Mouse (Mus musculus) kidney, adult 2 months (tissue): ENCODE measurements around the gene Marveld3. TPM values are rescaled to one million over a fixed set of nuclear protein-coding genes. Genes with fewer than 3 reads are reported as not detected.

Experiments used
- DNase-seq: peaks from one replicate; pipeline ENCODE4 v3.0.0; 2021
- H3K27ac ChIP-seq: fragments of 200-500 bp; 2 replicates; pipeline ENCODE4 v1.5.1; 2012; ENCODE audit warnings: low read depth, low read length, control low read depth, inconsistent platforms; ENCODE audit not compliant: insufficient read depth
- H3K27me3 ChIP-seq: fragments of 200-500 bp; replicated peaks from 2 replicates; pipeline ENCODE4 v1.6.1; 2012; ENCODE audit warnings: mild to moderate bottlenecking, moderate library complexity, low read length, inconsistent platforms; ENCODE audit not compliant: control insufficient read depth, insufficient read depth
- H3K36me3 ChIP-seq: fragments of 200-500 bp; 2 replicates; pipeline ENCODE4 v1.6.1; 2012; ENCODE audit warnings: mild to moderate bottlenecking, moderate library complexity, low read length, inconsistent platforms; ENCODE audit not compliant: control insufficient read depth, insufficient read depth
- H3K4me1 ChIP-seq: fragments of 200-500 bp; 2 replicates; pipeline ENCODE4 v1.6.1; 2011; ENCODE audit warnings: low read length; ENCODE audit not compliant: control insufficient read depth, insufficient read depth
- H3K4me3 ChIP-seq: fragments of 200-500 bp; 2 replicates; pipeline ENCODE4 v1.5.1; 2011; ENCODE audit warnings: mild to moderate bottlenecking, low read depth, low read length, control low read depth; ENCODE audit not compliant: insufficient read depth
- CTCF ChIP-seq: fragments of 200-500 bp; conservative IDR thresholded peaks from 2 replicates; pipeline ENCODE4 v1.5.1; 2011; ENCODE audit warnings: low read depth, mild to moderate bottlenecking, control low read depth, low read length, moderate library complexity, mixed read lengths; ENCODE audit not compliant: insufficient read depth, insufficient read length
- POLR2A ChIP-seq: fragments of 200-500 bp; IDR thresholded peaks from one replicate; pipeline ENCODE4 v1.6.1; 2011; ENCODE audit warnings: low read depth, low read length, control low read depth
- WGBS: fragments of 180-500 bp; shearing (Covaris S2); methylation state at CpG from one replicate; pipeline ENCODE4 v1.1.7; 2018; 5-methylcytosine and 5-hydroxymethylcytosine counted together
- polyA plus RNA-seq: library from polyadenylated mRNA; depleted of rRNA; stranded (reverse); fragments of >200 nt; gene quantifications from 2 replicates; pipeline ENCODE4 v1.2.3, GENCODE M21; 2012; rRNA removed

Gene Marveld3
- polyA plus RNA-seq, 1 experiment = 10.8 TPM

GRCm38 (mm10) chr8:109903909-109904469, 58.0 kb downstream of the Marveld3 start:
- Histone ChIP-seq H3K27me3 (no peaks in the 10 kb centered on the region), H3K4me1 (no peaks in the 10 kb centered on the region), H3K27ac (no peak overlapping the region), H3K36me3 (no peaks in the 10 kb centered on the region; the same call in 1 of the 2 replicates), H3K4me3 (no peak overlapping the region)
- no peak for TF ChIP-seq POLR2A
- TF ChIP-seq CTCF = no peak
- 87% methylated on average over 10 of the region's 10 CpGs for WGBS
- DNase-seq = no peak

GRCm38 (mm10) chr8:109902379-109902778, 59.6 kb downstream of the Marveld3 start:
- TF ChIP-seq POLR2A (no peak), CTCF (no peak)
- H3K4me3 ChIP-seq = no peak overlapping the region

More at GRCm38 (mm10) chr8:109902379-109902778, 59.6 kb downstream of the Marveld3 start:
- H3K36me3 ChIP-seq = no peaks in the 10 kb centered on the region
- no peak for DNase-seq
- H3K27me3 ChIP-seq = no peaks in the 10 kb centered on the region
- no peak overlapping the region for H3K27ac ChIP-seq
- no peaks in the 10 kb centered on the region for H3K4me1 ChIP-seq

Other genes with a start within 250 kb of the Marveld3 start
- 16.9 and 17.2 TPM in 2 replicates for gene Atxn1l, start 224.5 kb downstream of the Marveld3 start, polyA plus RNA-seq
- gene Ap1g1, start 183.6 kb downstream of the Marveld3 start, polyA plus RNA-seq = 67.0 and 72.0 TPM in 2 replicates
- gene Phlpp2, start 93.7 kb downstream of the Marveld3 start, polyA plus RNA-seq = 6.5 and 6.9 TPM in 2 replicates
- 0.04 TPM in 1 of 2 replicates, not detected in the other for gene Tat, start 28.2 kb upstream of the Marveld3 start, polyA plus RNA-seq
- 0.34 and 0.59 TPM in 2 replicates for gene Chst4, start 77.5 kb upstream of the Marveld3 start, polyA plus RNA-seq
- 2.2 and 2.3 TPM in 2 replicates for gene Zfp612, start 117.5 kb upstream of the Marveld3 start, polyA plus RNA-seq
- gene Gm21964, start 139.0 kb upstream of the Marveld3 start, polyA plus RNA-seq = not detected in 2 replicates
- not detected in 2 replicates for gene Gm17720, start 140.6 kb upstream of the Marveld3 start, polyA plus RNA-seq
- gene Calb2, start 206.0 kb upstream of the Marveld3 start, polyA plus RNA-seq = not detected in 2 replicates